Mouse (Mus musculus): Measurements from ENCODE around the gene Olfr1056. TPM values are rescaled to one million over a fixed set of nuclear protein-coding genes. Genes with fewer than 3 reads are reported as not detected.
"Not testable (repeated sequence)": the region's sequence is repeated elsewhere in the genome, so short reads cannot be mapped to it uniquely, and the experiment has no call there.

The Olfr1056 gene
- not detected in 2 replicates for total RNA-seq (2014; fragmentation: Nextera tagmentation)
- not detected in 2 replicates for total RNA-seq (2017)

DNA sequence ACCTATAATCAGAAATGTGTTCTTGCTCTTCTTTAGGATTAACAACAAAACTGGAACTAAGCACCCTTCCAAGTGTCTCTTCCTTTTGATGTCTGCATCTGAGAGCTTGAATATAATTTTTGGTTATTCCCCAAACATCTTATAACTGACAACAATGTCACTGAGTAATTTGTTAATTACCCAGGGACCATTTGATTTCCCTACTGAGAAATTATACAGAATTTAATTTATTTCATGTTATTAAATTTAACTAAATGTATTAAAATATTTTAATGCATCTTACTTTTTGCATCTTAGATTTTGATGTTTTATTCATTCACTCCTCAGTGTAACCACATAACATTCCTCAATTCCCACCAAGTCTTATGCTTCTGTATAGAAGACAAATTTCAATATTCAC lies at the start of gene Olfr1056:
Gene Olfr1056, minus strand, starts transcription at position 101 of the 400 bp plus-strand sequence.
- no peak for ATAC-seq (replicated peaks; ENCODE audit: poor library complexity, severe bottlenecking)

DNA sequence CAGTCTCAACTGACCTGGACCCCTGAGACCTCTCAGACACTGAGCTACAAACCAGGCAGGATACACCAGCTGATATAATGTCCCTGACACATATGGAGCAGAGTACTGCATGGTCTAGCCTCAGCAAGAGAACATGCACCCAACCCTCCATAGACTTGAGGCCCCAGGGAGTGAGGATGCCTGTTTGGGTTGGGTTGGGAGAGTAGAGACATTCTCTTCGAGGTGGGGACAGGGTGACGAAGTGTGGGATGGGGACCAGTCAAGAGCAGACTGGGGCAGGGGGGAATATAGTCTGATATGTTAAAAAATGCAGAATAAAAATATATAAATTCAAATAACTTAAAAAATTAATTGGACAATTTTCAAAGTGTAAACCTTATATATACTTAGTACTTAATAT lies 32.8 kb upstream of the Olfr1056 start:
- ATAC-seq (replicated peaks; ENCODE audit: poor library complexity, severe bottlenecking), result no peak

DNA sequence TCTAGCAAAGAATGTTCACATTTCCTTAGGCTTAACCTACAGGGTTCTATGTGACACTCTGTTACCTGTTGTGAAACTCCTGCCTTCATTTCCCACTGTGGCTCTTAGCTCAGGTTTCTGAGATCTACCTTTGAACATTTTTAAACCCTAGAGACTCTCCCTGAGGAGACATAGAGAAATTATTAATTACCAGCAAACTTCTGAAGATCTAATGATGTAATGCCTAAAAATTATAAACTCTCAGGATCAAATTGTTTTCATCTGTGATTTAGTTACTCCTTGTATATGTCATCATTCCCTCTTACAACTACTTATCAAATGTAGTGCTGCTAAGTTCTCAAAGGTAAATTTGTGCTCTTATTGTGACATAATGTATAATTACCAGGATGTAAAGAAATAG lies 26.2 kb upstream of the Olfr1056 start, which contains the start of gene Olfr1058:
Gene Olfr1058, minus strand, starts transcription at position 101 of the 400 bp plus-strand sequence.
- ATAC-seq (replicated peaks; ENCODE audit: poor library complexity, severe bottlenecking), result not testable (repeated sequence)

DNA sequence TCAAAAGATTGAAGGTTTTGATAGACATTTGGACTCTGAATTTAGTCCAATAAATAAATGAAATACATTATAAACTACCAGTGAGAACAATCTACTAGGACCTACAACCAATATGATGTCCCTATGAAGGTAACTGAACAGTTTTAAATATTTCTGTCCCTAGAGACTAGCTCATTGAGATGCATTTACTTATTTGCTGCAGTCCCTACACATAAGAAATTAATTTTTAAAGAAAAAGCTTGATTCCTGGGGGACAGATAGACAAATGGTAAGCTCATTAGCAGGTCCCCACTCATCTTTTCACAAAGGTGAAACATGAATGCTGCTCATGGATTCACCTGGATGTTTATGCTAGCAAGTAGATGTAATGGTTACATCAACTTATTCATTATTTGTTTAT lies 16.0 kb upstream of the Olfr1056 start, which contains the start of gene Olfr1057:
Gene Olfr1057, minus strand, starts transcription at position 101 of the 400 bp plus-strand sequence.
- ATAC-seq (replicated peaks; ENCODE audit: poor library complexity, severe bottlenecking), result no peak

DNA sequence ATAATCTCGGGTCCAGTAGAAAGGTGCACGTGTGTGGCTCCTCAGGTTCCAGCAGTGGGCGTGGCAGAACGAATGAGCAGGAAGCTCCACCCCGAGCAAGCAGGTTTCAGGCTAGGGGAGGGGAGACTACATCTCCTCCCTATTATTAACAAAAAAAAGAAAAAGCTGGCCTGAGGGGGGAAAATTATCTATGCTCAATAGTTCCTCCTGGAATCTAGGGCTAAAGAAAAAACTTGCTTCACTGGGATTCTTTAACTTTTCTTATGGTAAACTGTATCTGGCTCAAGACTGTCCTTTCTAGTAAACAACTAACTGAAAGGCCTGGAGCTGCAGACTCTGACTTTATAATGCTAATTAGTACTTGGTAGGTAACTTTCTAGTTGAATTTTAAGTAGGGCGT lies 4.1 kb upstream of the Olfr1056 start:
- not testable (repeated sequence) for ATAC-seq (replicated peaks; ENCODE audit: poor library complexity, severe bottlenecking)

DNA sequence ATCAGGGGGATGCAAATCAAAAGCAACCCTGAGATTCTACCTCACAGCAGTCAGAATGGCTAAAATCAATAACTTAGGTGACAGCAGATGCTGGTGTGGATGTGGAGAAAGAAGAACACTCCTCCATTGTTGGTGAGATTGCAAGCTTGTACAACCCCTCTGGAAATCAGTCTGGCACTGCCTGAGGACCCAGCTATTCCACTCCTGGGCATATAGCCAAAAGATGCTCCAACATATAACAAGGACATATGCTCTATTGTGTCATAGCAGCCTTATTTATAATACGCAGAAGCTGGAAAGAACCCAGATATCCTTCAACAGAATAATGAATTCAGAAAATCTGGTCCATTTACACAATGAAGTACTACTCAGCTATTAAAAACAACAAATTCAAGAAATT lies 10.5 kb downstream of the Olfr1056 start:
- not testable (repeated sequence) for ATAC-seq (replicated peaks; ENCODE audit: poor library complexity, severe bottlenecking)

DNA sequence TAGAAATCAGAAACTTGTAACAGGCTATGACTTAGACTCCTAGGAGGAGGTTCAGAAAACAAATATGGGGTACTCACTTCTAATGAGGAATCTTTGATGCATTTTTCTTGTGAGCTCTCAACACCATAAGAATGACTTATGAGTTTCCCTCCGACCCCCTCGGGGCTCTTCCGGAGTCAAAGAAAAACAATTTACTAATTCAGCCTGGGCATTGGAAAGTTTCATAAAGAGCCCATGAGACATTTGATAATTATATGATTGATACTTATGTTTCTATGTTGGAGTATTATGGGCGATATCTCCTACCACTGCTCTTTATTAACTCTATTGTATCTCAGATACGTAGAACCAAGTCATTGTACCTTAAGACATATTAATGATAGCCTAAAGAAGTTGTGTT lies 12.1 kb downstream of the Olfr1056 start, which contains the start of gene Olfr1055:
Gene Olfr1055, minus strand, starts transcription at position 101 of the 400 bp plus-strand sequence.
- ATAC-seq (replicated peaks; ENCODE audit: poor library complexity, severe bottlenecking), result no peak

DNA sequence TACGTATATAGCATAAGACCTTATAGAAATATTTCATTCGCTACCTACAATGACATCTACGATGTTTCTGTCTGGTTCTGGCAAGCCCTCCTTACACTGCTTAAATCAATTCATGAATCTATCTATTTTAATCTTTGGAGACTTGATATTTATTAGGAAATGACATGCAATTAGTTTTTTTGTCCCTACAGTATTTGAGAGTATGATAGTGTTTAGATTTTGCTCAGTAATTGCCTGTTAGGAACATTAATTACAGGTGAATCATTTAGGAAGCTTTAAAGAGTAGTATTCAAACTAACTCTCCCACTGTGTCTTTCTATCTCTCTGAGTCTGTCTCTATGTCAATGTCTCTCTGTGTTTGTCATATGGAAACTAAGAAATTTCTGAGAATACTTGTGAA lies 26.9 kb downstream of the Olfr1056 start, which contains the start of gene Olfr1054:
Gene Olfr1054, minus strand, starts transcription at position 101 of the 400 bp plus-strand sequence.
- no peak for ATAC-seq (replicated peaks; ENCODE audit: poor library complexity, severe bottlenecking)

DNA sequence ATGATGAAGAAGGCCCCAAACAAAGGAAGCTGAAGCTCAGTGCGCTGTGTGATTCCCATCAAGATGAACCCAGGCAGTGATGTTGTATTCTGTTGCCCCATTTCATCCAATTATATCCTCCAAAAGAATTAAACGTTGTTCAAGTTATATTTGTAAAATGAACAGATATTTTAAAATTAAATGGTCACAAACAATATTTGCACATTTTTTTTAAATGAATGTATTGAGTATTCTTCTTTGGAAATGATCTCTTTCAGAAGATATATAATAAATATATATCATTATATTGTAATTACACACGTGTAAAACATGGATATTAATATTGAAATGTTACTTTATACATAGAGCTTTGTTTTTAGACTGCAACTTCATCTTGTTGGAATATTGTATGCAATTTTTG lies 47.1 kb downstream of the Olfr1056 start, which contains the start of gene Olfr1053:
Gene Olfr1053, minus strand, starts transcription at position 101 of the 400 bp plus-strand sequence.
- ATAC-seq (replicated peaks; ENCODE audit: poor library complexity, severe bottlenecking), result no peak

Other genes starting within 250 kb of the Olfr1056 start
- not detected in 2 replicates for gene Olfr1039, start 226.5 kb downstream of the Olfr1056 start, total RNA-seq (2014; fragmentation: Nextera tagmentation)
- gene Olfr1039, start 226.5 kb downstream of the Olfr1056 start, total RNA-seq (2017), result not detected in 2 replicates
- gene Olfr1040, start 215.7 kb downstream of the Olfr1056 start, total RNA-seq (2014; fragmentation: Nextera tagmentation), result not detected in 2 replicates
- gene Olfr1040, start 215.7 kb downstream of the Olfr1056 start, total RNA-seq (2017), result not detected in 2 replicates
- gene Olfr1042, start 200.6 kb downstream of the Olfr1056 start, total RNA-seq (2014; fragmentation: Nextera tagmentation), result not detected in 2 replicates
- not detected in 2 replicates for gene Olfr1042, start 200.6 kb downstream of the Olfr1056 start, total RNA-seq (2017)
- gene Olfr1043, start 194.9 kb downstream of the Olfr1056 start, total RNA-seq (2014; fragmentation: Nextera tagmentation), result not detected in 2 replicates
- gene Olfr1043, start 194.9 kb downstream of the Olfr1056 start, total RNA-seq (2017), result not detected in 2 replicates
- gene Olfr1044, start 184.6 kb downstream of the Olfr1056 start, total RNA-seq (2014; fragmentation: Nextera tagmentation), result not detected in 2 replicates
- not detected in 2 replicates for gene Olfr1044, start 184.6 kb downstream of the Olfr1056 start, total RNA-seq (2017)
- not detected in 2 replicates for gene Olfr52, start 176.8 kb downstream of the Olfr1056 start, total RNA-seq (2014; fragmentation: Nextera tagmentation)
- gene Olfr52, start 176.8 kb downstream of the Olfr1056 start, total RNA-seq (2017), result not detected in 2 replicates
- gene Olfr1045, start 159.5 kb downstream of the Olfr1056 start, total RNA-seq (2014; fragmentation: Nextera tagmentation), result not detected in 2 replicates
- gene Olfr1045, start 159.5 kb downstream of the Olfr1056 start, total RNA-seq (2017), result not detected in 2 replicates
- not detected in 2 replicates for gene Olfr1046, start 143.2 kb downstream of the Olfr1056 start, total RNA-seq (2014; fragmentation: Nextera tagmentation)
- gene Olfr1046, start 143.2 kb downstream of the Olfr1056 start, total RNA-seq (2017), result not detected in 2 replicates
- not detected in 2 replicates for gene Olfr1047, start 131.1 kb downstream of the Olfr1056 start, total RNA-seq (2014; fragmentation: Nextera tagmentation)
- gene Olfr1047, start 131.1 kb downstream of the Olfr1056 start, total RNA-seq (2017), result not detected in 2 replicates
- not detected in 2 replicates for gene Olfr1048, start 122.2 kb downstream of the Olfr1056 start, total RNA-seq (2014; fragmentation: Nextera tagmentation)
- not detected in 2 replicates for gene Olfr1048, start 122.2 kb downstream of the Olfr1056 start, total RNA-seq (2017)
- not detected in 2 replicates for gene Olfr1049, start 104.1 kb downstream of the Olfr1056 start, total RNA-seq (2014; fragmentation: Nextera tagmentation)
- gene Olfr1049, start 104.1 kb downstream of the Olfr1056 start, total RNA-seq (2017), result not detected in 2 replicates
- not detected in 2 replicates for gene Olfr1051, start 83.4 kb downstream of the Olfr1056 start, total RNA-seq (2014; fragmentation: Nextera tagmentation)
- not detected in 2 replicates for gene Olfr1051, start 83.4 kb downstream of the Olfr1056 start, total RNA-seq (2017)
- gene Olfr1052, start 70.0 kb downstream of the Olfr1056 start, total RNA-seq (2014; fragmentation: Nextera tagmentation), result not detected in 2 replicates
- gene Olfr1052, start 70.0 kb downstream of the Olfr1056 start, total RNA-seq (2017), result not detected in 2 replicates
- not detected in 2 replicates for gene Olfr1053, start 47.2 kb downstream of the Olfr1056 start, total RNA-seq (2014; fragmentation: Nextera tagmentation)
- not detected in 2 replicates for gene Olfr1053, start 47.2 kb downstream of the Olfr1056 start, total RNA-seq (2017)
- not detected in 2 replicates for gene Olfr1054, start 27.0 kb downstream of the Olfr1056 start, total RNA-seq (2014; fragmentation: Nextera tagmentation)
- gene Olfr1054, start 27.0 kb downstream of the Olfr1056 start, total RNA-seq (2017), result not detected in 2 replicates
- not detected in 2 replicates for gene Olfr1055, start 12.2 kb downstream of the Olfr1056 start, total RNA-seq (2014; fragmentation: Nextera tagmentation)
- gene Olfr1055, start 12.2 kb downstream of the Olfr1056 start, total RNA-seq (2017), result not detected in 2 replicates
- gene Olfr1057, start 15.9 kb upstream of the Olfr1056 start, total RNA-seq (2014; fragmentation: Nextera tagmentation), result not detected in 2 replicates
- not detected in 2 replicates for gene Olfr1057, start 15.9 kb upstream of the Olfr1056 start, total RNA-seq (2017)
- not detected in 2 replicates for gene Olfr1058, start 26.1 kb upstream of the Olfr1056 start, total RNA-seq (2014; fragmentation: Nextera tagmentation)
- not detected in 2 replicates for gene Olfr1058, start 26.1 kb upstream of the Olfr1056 start, total RNA-seq (2017)
- not detected in 2 replicates for gene Olfr1061, start 51.6 kb upstream of the Olfr1056 start, total RNA-seq (2014; fragmentation: Nextera tagmentation)
- not detected in 2 replicates for gene Olfr1061, start 51.6 kb upstream of the Olfr1056 start, total RNA-seq (2017)
- not detected in 2 replicates for gene Olfr1062, start 64.3 kb upstream of the Olfr1056 start, total RNA-seq (2014; fragmentation: Nextera tagmentation)
- not detected in 2 replicates for gene Olfr1062, start 64.3 kb upstream of the Olfr1056 start, total RNA-seq (2017)
- gene Olfr1065, start 88.1 kb upstream of the Olfr1056 start, total RNA-seq (2014; fragmentation: Nextera tagmentation), result not detected in 2 replicates
- not detected in 2 replicates for gene Olfr1065, start 88.1 kb upstream of the Olfr1056 start, total RNA-seq (2017)
- not detected in 2 replicates for gene Olfr1066, start 93.8 kb upstream of the Olfr1056 start, total RNA-seq (2014; fragmentation: Nextera tagmentation)
- gene Olfr1066, start 93.8 kb upstream of the Olfr1056 start, total RNA-seq (2017), result not detected in 2 replicates
- not detected in 2 replicates for gene Olfr228, start 124.9 kb upstream of the Olfr1056 start, total RNA-seq (2014; fragmentation: Nextera tagmentation)
- not detected in 2 replicates for gene Olfr228, start 124.9 kb upstream of the Olfr1056 start, total RNA-seq (2017)
- gene Olfr1076, start 146.0 kb upstream of the Olfr1056 start, total RNA-seq (2014; fragmentation: Nextera tagmentation), result not detected in 2 replicates
- gene Olfr1076, start 146.0 kb upstream of the Olfr1056 start, total RNA-seq (2017), result not detected in 2 replicates
- not detected in 2 replicates for gene Olfr1079, start 180.0 kb upstream of the Olfr1056 start, total RNA-seq (2014; fragmentation: Nextera tagmentation)
- gene Olfr1079, start 180.0 kb upstream of the Olfr1056 start, total RNA-seq (2017), result not detected in 2 replicates
- gene Olfr1080, start 195.8 kb upstream of the Olfr1056 start, total RNA-seq (2014; fragmentation: Nextera tagmentation), result not detected in 2 replicates
- gene Olfr1080, start 195.8 kb upstream of the Olfr1056 start, total RNA-seq (2017), result not detected in 2 replicates
- gene Olfr1082, start 236.5 kb upstream of the Olfr1056 start, total RNA-seq (2014; fragmentation: Nextera tagmentation), result not detected in 2 replicates
- not detected in 2 replicates for gene Olfr1082, start 236.5 kb upstream of the Olfr1056 start, total RNA-seq (2017)

Data from granulocyte monocyte progenitor cell, adult 5-6 weeks (primary cell).